Mouse (Mus musculus) spleen, adult 12 weeks (tissue): ENCODE results near the gene Stim1.

Experiments
- DNase-seq: peaks from one replicate; pipeline ENCODE4 v3.0.0; 2022; ENCODE audit warnings: low spot score

The Stim1 gene

DNA sequence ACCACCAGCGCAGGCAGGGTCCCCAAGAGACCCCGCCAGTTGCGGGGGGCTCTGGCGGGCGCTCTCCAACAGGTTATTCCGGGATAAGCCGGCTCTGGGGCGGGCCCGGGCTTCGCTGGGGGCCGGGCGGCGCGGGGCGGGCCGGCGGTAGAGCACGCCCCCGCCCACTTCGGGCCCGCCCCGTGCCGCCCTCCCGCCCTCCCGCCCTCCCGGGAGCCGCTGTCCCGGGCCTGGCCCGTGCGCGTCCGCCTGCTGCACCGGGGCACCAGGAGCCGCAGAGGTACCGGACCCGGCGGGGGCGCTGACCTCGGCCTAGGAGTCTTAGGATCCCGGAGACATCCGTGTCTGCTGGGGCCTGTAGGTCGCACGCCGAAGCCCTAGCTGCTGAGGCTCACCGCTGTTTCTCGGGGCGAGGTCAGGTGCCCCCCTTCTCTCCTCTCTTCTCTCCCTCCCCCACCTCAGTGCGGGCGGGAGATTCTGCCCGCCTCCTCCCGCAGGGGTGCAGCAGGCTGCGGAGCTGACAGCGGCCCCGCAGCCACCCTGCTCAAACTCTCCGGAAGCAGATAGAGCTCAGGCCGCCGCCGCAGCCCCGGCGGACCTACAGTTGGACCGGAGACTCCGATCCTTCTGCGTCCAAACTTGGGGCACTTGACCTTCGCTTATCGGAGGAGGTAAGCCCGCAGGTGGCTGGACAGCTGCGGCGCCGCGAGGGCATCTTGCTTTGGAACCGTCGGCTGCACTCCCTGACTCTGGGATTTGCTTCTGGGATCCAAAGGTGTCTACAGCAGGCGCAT, at the start of gene Stim1:
TSS of gene Stim1 (plus strand) at position 206 of the 794 bp plus-strand sequence.
- peak; percentile 71 for DNase-seq

DNA sequence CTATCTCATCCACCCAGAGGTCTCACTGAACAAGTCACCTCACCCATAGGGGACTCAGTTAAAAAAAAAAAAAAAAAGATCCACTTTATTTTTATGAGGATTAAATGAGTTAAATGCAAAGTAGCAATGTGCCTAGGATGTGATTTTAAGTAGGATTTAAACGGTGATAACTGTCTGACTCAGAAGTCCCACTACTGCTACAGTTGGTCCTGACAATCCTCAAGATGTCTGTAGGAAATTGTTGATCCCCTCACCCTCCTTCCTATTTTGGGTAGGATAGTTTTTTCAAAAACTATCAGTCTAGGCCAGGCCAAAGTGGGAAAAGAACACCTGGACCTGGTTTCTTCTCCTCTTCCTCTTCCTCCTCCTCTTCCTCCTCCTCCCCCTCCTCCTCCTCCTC, 45.7 kb upstream of the Stim1 start:
- no peak for DNase-seq

DNA sequence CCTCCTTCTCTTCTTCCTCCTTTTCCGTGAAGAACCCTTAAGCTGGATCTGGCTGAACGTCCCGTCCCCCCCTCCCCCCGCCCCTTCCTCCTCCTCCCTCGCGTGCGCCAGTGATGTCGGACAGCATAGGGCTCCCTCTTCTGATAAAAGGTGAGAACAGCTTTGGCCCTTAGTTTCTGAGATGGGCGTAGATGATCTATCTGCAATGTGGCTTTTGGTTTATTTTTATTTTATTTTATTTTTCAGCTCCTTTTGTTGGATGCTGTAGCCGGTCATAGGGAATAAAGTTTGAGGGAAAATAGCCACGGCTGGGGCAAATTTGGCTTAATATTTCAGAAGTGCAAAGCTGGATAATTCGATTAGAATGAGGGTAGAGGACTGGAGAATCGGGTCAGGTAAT, 45.3 kb upstream of the Stim1 start:
- no peak for DNase-seq

DNA sequence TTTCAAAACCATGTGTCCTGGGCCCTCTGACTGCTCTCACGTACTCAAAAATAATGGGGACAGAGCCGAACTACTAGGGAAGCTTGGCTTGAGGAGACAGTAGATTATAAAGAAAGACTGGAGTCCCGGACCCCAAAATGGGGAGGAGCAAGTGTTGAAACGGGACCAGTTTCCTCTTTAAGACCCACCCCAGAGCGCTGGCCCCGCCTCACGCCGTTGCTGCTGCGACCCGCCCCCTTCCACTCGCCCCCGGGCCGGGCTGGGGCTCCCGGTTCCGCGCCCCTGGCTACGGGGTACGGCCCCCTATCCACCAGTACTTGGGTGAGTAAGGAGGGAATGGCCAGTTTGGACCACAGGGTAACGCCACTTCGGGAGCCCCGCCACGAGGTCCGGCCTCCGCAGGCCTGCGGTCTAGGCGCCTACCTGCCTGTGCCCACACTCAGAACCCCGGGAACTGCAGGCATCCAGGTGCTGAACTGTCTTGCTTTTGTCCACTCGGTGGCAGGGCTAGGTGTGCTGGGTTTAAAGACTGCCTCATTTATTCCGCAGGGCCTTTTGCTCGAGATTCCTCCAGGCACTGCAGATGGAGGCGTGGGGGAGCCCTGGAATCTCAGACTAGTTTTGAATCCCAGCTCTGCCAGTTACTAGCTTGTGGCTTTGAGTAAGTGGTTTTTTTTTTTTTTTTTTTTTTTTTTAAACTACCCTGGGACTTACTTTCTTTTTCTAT, 44.6 kb upstream of the Stim1 start:
- peak; percentile 41 for DNase-seq

DNA sequence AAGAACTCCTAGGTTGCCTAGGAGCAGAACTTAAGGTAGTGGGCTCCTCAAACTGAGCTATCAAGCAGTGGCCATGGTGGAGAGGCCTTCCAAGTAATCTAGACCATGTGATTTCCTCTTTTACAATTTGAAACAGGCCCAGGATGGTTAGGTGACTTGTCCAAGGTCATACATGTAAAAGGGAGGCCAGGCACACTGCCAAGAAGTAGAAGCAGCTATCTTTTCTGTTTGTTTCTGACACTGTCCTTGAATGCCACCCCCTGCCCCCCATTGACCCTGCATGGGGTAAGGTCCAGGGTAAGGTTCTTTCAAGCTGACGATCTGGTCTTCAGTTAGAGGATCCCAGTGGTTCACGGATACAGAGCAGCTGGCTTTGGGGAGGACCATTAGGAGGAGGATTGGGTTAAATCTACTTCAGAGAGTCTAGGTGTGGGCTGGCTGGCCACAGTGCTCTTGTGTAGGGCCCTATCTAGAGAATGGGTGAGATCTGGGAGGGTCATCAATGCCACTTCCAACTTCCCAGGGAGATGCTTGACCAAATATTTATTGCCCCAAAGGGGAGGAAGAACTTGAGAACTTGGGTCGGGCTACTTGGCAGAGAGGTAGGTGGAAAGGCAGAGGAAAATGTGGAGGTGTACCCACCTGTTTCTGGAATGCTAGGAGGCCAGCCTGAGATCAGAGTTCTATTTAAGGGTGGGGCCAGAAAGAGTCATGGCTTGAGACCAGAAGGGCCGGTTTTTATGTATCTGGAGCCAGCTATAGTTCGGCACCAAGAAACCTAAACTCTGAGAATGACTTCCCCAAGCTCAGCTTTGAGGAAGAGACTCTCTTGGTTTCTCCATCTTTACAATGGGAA, 43.5 kb upstream of the Stim1 start:
- DNase-seq = no peak

DNA sequence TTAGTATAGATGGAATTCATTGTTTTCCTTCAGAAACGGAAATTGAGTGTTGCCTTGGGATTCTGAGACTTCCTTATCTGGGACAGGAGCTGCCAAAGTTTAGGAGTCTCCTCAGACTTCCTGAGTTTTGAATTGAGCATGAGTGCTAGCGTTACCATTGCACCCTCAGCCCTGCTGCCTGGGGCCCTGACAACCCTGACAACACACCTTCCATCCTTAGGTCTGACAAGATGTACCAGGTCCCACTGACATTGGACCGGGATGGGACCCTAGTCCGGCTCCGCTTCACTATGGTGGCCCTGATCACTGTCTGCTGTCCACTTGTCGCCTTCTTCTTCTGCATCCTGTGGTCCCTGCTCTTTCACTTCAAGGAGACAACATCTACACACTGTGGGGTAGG, 41.6 kb upstream of the Stim1 start:
- DNase-seq = no peak

DNA sequence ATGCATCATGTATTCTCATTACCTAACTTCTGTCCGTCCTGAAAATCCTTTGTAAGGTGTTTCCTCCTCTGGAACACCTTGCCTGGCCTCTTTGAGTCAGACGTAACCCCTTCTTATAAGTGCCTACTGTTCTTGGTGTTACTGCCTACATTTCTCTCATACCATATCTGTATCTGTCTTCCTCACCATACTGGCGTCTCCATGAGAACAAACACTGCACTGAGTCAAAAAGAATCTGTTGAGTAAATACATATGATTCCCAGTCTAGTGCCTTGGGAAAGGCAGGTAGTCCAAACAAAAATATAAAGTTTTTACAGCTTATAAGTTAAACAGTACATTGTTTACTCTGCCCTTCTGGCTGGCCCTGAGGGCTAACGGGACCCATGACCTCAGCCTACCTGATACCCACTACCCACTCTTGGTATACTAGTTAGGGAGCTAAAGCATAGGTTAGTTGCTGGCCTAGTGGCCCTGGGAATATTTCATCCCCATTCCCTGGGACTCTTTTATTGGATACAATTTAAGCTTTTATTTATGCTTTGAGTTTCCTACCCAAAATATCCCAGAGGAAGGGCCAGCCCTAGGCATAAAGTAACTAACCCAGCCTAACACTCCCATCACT, 39.4 kb upstream of the Stim1 start:
- DNase-seq = no peak

DNA sequence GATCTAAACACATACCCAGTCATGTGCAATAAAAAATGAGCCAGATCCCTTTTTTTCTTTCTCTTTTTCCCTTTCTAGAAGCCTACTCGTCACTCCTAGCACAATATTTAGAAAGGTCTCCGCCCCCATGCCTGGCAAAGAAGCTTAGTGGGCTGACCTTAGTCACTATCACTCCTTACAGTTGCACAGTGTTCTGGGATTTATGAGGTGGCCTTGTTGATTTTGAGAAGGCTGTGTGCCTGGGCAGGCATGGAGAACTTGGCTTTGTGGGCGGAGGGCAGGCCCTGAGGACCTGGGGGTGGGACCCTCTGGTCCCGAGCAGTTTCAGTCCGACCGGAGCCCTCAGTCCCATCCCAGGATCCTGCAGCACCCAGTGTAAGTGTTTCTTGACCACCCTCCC, 37.8 kb upstream of the Stim1 start:
- no peak for DNase-seq

DNA sequence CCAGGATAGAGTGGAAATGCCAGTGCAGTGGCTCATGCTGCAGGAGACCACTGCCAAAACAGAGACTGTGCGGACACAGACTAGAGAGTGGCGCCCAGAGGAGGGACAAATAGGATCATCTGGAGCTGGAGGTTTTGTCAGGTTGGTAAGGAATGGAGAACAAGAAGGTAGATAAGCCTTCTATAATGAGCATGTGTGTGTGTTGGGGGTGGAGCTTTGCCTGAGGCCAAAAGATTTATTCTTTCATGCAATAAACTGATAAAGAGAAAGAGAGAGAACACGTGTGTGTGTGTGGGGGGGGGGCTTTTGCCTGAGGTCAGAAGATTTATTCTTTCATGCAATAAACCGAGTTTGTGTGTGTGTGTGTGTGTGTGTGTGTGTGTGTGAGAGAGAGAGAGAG, 34.5 kb upstream of the Stim1 start:
- no peak for DNase-seq

DNA sequence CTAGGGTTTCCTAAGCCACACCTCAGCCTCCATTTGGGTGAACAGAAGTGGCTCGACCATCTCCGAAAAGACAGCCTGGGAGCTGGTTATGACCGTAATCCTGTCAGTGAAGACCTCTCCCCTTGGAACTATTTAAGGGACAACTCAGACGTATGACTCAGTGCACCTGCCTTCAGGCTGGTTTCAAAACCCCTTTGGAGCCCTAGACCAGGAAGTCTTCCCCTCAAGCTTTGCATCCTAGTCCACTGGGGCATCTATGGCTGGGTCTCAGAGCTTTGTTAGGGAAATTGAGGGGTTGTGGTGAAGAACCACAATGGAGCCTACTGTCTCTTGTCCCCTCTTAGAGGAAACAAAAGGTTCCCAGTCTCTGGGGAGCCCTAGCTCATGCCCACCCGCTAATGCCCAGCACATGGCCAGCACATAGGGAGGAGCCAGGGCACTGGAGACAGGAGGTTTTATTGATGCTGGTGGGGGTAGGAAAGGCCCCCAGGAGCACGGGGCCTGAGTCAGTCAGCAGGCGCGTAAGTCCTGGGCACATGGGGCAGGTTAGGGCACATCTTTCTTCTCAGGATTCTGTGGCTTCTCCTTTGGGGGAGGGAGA, 28.8 kb upstream of the Stim1 start:
- DNase-seq = no peak

DNA sequence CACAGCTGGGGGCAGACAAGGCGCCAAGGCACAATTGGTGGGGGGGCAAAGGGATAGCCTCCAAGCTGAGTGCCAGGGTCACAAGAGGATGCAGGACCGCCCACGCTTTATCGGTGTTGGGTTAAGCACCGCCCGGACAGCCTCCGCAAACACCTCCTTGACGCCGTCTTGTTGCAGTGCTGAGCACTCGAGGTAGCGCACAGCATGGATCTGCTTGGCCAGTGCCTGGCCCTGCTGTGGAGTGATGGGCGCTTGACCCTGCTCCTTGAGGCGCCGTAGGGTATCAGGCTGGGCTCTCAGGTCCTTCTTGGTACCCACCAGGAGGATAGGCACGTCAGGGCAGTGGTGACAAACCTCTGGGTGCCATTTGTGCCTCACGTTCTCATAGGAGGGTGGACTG, 28.0 kb upstream of the Stim1 start:
- DNase-seq = no peak

DNA sequence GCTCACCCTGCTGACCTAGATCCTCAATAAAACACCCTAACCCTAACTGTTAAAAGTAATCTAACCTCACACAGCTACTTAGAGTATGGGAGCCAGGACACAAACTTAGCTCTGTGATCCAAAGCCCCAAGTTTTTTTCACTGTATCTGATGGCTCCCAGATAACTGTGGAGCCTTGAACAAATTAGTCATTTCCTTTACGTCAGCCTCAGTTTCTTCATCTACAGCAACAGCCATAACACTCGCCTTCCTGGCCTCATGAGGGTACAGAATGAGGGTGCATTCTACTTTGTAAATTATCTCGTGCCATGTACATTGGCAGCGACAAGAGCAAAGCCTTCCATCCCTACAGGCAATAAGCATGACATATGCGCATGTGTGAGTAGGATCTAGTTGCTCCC, 25.2 kb upstream of the Stim1 start:
- no peak for DNase-seq

DNA sequence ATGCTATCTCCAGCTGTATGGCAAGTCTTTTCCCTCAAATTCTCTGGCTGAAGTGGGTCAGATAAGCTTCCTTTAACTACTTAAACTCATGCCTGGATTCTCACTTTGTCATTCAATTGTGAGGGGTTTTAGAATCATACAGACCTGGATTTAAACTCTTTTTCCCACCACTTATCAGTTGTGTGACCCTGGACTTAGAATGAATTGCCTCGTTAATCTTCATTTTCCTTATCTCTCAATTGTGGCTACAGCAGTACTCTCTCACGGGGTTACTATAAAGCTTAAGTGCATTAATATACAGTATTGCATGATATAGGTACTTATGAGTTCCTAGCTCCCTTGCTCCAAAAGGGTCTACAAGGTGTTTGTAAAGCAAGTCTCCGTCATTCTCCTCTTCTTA, 24.7 kb upstream of the Stim1 start:
- no peak for DNase-seq

DNA sequence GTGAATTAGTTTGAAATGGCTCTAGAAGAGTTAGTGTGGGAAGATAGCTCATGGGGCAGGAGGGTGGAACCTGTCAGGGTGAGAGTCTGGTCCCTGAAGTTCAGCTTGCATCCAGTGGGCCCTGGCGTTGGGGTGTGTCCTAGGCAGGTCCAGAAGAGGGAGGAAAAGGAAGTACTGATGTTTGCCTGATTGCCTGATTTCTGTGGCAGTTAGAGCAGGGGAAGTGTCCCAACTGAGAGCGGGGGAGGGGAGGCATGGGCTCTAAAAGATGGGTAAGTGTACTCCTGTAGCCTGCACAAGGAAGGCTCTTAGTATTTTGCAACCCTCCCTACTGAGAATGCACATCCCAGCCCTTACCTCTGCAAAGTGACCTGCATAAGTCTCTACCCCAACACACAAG, 23.7 kb upstream of the Stim1 start:
- no peak for DNase-seq

DNA sequence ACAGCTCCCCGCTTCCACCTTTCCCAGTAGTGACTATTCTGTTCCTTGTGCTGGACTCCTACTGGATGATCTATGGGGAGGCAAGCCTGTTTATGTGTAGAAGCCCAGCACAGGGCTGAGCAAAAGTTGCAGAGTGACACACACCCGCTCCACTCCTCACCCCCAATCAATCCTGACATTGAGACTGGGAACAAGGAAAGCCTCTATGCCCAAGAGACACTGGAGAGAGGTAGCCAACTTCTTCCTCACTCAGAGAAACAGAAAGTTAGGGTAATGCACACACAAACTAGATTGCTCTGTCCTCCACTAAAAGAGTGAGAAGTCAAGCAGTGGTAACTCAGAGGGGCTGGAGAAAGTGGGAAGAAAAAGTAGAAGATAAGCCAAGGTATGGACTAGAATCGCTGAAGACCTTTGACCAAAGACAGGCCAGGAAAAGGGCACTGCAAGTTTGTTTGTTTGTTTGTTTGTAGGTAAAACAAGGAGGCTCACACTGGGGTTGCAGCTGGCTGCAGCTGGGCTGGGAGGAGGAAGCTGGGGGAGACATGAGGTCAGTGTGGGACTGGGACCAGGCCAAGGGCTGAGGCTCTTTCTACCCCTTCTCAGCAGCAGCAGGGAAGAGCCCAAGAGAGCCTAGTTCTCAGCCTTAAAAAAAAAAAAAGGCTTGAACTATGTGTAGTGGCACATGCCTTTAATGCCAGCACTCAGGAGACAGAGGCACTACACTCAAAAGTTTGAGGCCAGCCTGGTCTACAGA, 22.6 kb upstream of the Stim1 start:
- DNase-seq = no peak

DNA sequence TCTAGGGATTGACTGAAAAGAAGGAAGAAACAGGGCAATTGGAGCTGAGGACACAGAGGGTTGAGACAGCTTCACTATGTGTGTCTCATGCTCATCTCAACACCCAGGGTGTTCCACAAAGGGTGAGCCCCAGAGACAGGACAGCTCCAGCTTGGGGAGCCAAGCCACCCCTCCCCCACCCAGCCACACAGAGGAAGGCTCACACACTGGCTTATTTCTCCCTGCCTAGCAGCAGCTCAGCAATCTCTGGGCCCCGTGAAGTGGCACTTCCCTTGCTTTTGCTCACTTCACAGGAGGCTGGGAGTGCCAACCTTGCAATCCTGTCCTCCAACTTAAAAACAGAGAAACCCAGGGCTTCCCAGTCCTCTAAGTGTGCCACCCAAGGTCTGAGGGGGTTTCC, 21.8 kb upstream of the Stim1 start:
- no peak for DNase-seq

DNA sequence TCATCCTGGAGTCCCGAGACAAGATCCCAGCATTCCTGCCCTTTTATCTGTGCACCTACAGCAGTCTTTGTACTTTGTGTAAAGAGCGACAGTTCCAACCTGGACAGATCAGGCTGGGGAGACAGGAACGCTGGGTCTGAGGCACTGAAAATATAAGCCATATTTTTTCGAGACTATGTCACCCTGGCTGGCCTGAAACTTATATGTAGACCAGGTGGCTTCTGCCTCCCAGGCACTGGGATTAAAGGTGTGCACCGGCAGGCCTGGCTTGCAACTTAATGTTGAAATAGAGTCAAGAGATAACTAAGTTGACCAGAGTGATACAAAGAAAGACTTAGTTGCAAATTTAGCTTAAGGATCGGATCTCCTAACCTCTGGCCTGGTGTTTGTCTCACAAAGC, 21.3 kb upstream of the Stim1 start:
- DNase-seq = no peak

DNA sequence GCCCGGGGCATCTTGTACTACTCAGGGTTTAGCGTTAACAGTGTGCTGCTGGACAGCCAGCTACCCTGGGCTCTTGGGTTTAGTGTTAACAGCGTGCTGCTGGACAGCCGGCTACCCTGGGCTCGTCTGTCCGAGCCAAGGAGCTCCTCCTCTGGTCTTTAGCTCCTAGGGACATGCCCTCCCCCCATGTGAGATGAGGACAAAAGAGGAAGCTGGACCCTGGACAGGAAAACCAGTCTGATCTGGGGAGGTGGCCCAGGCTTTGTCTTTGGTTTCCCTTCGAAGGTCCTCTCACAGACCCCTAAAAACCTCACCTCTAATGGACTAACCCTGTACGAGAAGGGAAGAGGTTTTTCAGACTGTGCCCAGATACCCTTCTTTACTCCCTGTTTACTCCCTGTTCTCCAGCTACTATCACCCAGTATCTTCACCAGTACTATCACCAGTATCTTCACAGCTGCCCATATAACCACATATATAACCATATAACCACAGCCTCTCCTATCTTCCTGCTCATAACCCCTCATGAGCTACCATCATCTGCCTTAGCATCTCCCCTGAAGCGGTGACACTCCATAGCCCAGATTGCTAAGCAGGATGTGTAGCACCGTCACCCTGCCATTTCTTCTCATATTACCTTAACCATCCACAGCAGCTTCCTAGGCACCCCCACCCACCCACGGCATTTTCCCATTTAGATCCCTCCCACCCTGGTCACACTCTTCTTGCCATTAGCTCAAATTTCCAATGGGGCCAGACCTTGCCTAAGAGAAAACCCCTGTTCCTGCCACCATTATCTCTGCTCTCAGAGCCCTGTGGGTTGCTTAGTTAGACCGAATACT, 20.4 kb upstream of the Stim1 start:
- no peak for DNase-seq

DNA sequence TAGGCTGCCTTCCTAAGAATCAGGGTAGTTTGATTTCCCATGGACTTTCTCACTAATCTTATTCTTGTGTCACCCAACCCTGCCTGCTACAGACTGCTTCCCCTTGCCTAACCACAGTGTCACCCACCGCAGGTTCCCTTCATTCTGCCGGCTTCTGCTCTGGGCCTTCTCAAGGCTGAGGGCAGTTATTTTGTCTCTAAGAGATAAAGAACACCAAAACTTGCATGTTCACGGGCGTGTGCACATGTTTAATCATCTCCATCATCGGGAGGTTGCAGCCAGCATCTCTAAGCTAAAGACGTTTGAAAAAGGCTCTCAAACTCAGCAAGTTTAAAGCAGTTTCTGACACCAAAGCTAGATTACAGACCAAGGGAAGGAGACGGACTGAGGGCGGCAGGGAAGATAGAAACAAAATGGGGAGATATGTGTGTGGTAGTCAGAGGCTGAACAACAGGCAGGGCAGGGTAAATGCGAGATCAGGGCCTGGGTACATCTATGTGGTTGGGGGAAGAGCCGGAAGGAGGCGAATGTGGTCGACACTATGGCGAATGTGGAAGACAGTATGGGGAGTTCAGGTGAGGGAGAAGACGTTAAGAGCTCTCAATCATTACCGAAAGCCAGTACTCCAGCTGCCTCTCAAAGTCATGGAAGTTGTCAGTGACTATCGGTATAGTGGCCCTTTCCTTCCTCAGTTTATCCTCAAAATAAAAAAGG, 18.8 kb upstream of the Stim1 start:
- no peak for DNase-seq

DNA sequence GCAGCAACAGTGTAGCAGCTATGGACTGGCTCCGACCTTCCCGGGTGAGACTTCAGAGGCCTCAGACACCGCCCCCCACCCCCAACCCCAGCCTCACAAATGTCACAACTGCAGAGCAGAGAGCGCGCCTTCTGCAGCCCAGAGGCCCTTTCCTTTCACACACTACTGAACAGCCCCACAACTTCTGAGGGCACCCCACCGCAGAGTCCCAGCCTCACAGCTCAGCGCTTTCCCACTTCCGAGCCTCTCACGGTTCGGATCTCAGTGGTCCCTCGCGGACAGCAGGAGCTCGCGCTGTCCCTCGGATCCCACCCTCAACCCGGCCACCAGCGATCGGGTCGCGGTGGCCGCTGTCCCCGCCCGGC, 18.1 kb upstream of the Stim1 start:
- no peak for DNase-seq
